Mouse (Mus musculus) bone marrow macrophage, adult 2 months (primary cell): ENCODE measurements around the gene Sfxn5. TPM values are rescaled to one million over a fixed set of nuclear protein-coding genes. Genes with fewer than 3 reads are reported as not detected.

Experiments used
- H3K27ac ChIP-seq: 2 replicates; pipeline ENCODE4 v1.5.1; 2012; ENCODE audit warnings: low read depth, low read length; ENCODE audit not compliant: insufficient read depth
- H3K4me1 ChIP-seq: 2 replicates; pipeline ENCODE4 v1.6.1; 2012; ENCODE audit warnings: low read length; ENCODE audit not compliant: control insufficient read depth, insufficient read depth
- H3K4me3 ChIP-seq: 2 replicates; pipeline ENCODE4 v1.5.1; 2012; ENCODE audit warnings: mild to moderate bottlenecking, low read length, moderate library complexity; ENCODE audit not compliant: insufficient read depth
- CTCF ChIP-seq: IDR thresholded peaks from 2 replicates; pipeline ENCODE4 v1.5.1; 2012; ENCODE audit warnings: low read depth, mild to moderate bottlenecking, low read length, moderate library complexity
- POLR2A ChIP-seq: IDR thresholded peaks from 2 replicates; pipeline ENCODE4 v1.6.1; 2012; ENCODE audit warnings: mild to moderate bottlenecking, low read depth, low read length, borderline replicate concordance
- polyA plus RNA-seq: library from polyadenylated mRNA; stranded (reverse); fragments of >200 nt; gene quantifications from 2 replicates; pipeline ENCODE4 v1.2.4, GENCODE M21; 2012; ENCODE audit not compliant: missing spikeins, insufficient read depth, insufficient read length

Sfxn5 gene
- polyA plus RNA-seq, 1 experiment: 15.2 TPM

GRCm38 (mm10) chr6:85237001-85237400, 96.2 kb downstream of the Sfxn5 start:
- TF ChIP-seq POLR2A (no peak), CTCF (peak; percentile 80)
- no peaks in the 10 kb centered on the region for H3K4me1 ChIP-seq
- H3K4me3 ChIP-seq: no peak overlapping the region

GRCm38 (mm10) chr6:85234796-85235195, 98.4 kb downstream of the Sfxn5 start:
- H3K4me3 ChIP-seq: no peak overlapping the region
- H3K4me1 ChIP-seq: no peaks in the 10 kb centered on the region
- TF ChIP-seq POLR2A (no peak), CTCF (no peak)
- H3K27ac ChIP-seq: no peak overlapping the region

More at GRCm38 (mm10) chr6:85237001-85237400, 96.2 kb downstream of the Sfxn5 start:
- no peak overlapping the region for H3K27ac ChIP-seq

- Histone ChIP-seq H3K4me3 (no peak overlapping the region), H3K27ac (no peak overlapping the region), H3K4me1 (no peaks in the 10 kb centered on the region)
- TF ChIP-seq CTCF: no peak
- TF ChIP-seq POLR2A: no peak
Observed at GRCm38 (mm10) chr6:85232836-85233623, 100.2 kb downstream of the Sfxn5 start.

- H3K4me3 ChIP-seq: no peak overlapping the region
- TF ChIP-seq CTCF: no peak
- TF ChIP-seq POLR2A: no peak
- no peak overlapping the region for H3K27ac ChIP-seq
- no peaks in the 10 kb centered on the region for H3K4me1 ChIP-seq
Observed at GRCm38 (mm10) chr6:85232045-85232444, 101.2 kb downstream of the Sfxn5 start.

- no peak overlapping the region for H3K27ac ChIP-seq
- no peaks in the 10 kb centered on the region for H3K4me1 ChIP-seq
- no peak overlapping the region for H3K4me3 ChIP-seq
- TF ChIP-seq CTCF (no peak), POLR2A (no peak)
Observed at GRCm38 (mm10) chr6:85231469-85231868, 101.8 kb downstream of the Sfxn5 start.

GRCm38 (mm10) chr6:85230762-85231161, 102.5 kb downstream of the Sfxn5 start:
- no peak for TF ChIP-seq POLR2A
- Histone ChIP-seq H3K4me1 (no peaks in the 10 kb centered on the region), H3K27ac (no peak overlapping the region), H3K4me3 (no peak overlapping the region)

- Histone ChIP-seq H3K27ac (no peak overlapping the region), H3K4me1 (no peaks in the 10 kb centered on the region)
Observed at GRCm38 (mm10) chr6:85227520-85227919, 105.7 kb downstream of the Sfxn5 start.

GRCm38 (mm10) chr6:85226570-85226969, 106.7 kb downstream of the Sfxn5 start:
- H3K4me3 ChIP-seq: no peak overlapping the region
- no peak for TF ChIP-seq CTCF
- TF ChIP-seq POLR2A: no peak
- no peaks in the 10 kb centered on the region for H3K4me1 ChIP-seq
- H3K27ac ChIP-seq: no peak overlapping the region

More at GRCm38 (mm10) chr6:85227520-85227919, 105.7 kb downstream of the Sfxn5 start:
- TF ChIP-seq CTCF: no peak
- no peak for TF ChIP-seq POLR2A
- H3K4me3 ChIP-seq: no peak overlapping the region

GRCm38 (mm10) chr6:85224442-85224891, 108.8 kb downstream of the Sfxn5 start:
- TF ChIP-seq CTCF (no peak), POLR2A (no peak)
- Histone ChIP-seq H3K4me1 (no peaks in the 10 kb centered on the region), H3K27ac (no peak overlapping the region), H3K4me3 (no peak overlapping the region)

GRCm38 (mm10) chr6:85223498-85224150, 109.6 kb downstream of the Sfxn5 start:
- Histone ChIP-seq H3K27ac (no peak overlapping the region), H3K4me1 (no peaks in the 10 kb centered on the region), H3K4me3 (no peak overlapping the region)
- TF ChIP-seq POLR2A (no peak), CTCF (no peak)
